Comparison of ENCODE assay signal across 21 mouse cellular contexts in genomic region chr17:48639611-48640010, GRCm38 (mm10).
DNase-seq lines count a peak whose midpoint lies in the region; ATAC-seq lines count a peak whose summit lies in the region.
"Had no signal": no experiment of that assay in that cellular context is flagged by ENCODE, and none has a peak within 500 bp of the region (broad histone marks: within the 10 kb centered on the region; RNA-seq: fewer than 3 reads in every experiment).

No protein-coding gene starts in this region.

- H3K9me3 ChIP-seq in heart, embryonic 10.5 days = no peaks in the 10 kb centered on the region
- H3K9me3 ChIP-seq in megakaryocyte, embryonic 14.5 days = peaks cover 11% of the 10 kb centered on the region; the same call in 1 of the 2 replicates

- no peaks in the 10 kb centered on the region for H3K36me3 ChIP-seq in heart, embryonic 10.5 days
- no peaks in the 10 kb centered on the region for H3K36me3 ChIP-seq in megakaryocyte, embryonic 14.5 days (replicated peaks; ENCODE audit: low read length)
- H3K36me3 ChIP-seq: G1E had no signal

- no peak overlapping the region for H3K27ac ChIP-seq in heart, embryonic 10.5 days

- WGBS in heart, embryonic 10.5 days = 81% methylated on average over 12 of the region's 12 CpGs

- 0 out of 2 replicates have a peak, but pooled peaks cover 3% of the 10 kb centered on the region for H3K27me3 ChIP-seq in heart, embryonic 10.5 days (ENCODE audit: insufficient read depth, poor library complexity, severe bottlenecking)
- H3K27me3 ChIP-seq in megakaryocyte, embryonic 14.5 days (replicated peaks) = no peaks in the 10 kb centered on the region
- H3K27me3 ChIP-seq: CH12.LX had no signal

- H3K4me1 ChIP-seq in heart, embryonic 10.5 days = no peaks in the 10 kb centered on the region
- no peaks in the 10 kb centered on the region for H3K4me1 ChIP-seq in megakaryocyte, embryonic 14.5 days

- DNase-seq in heart, adult 11 months = peak; percentile 60
- DNase-seq in heart, adult 9 months (ENCODE audit: low spot score in 2 of 2) = no peak
- DNase-seq in heart, embryonic 10.5 days (ENCODE audit: low spot score) = peak; percentile 68
- no peak for DNase-seq in heart, adult 18-20 months
- DNase-seq: adrenal gland, adult 2 months; adrenal gland, adult 8-10 months; adrenal gland, postnatal 10 days; adrenal gland, postnatal 14 days; adrenal gland, postnatal 25 days; adrenal gland, postnatal 36 days; B cell, adult 2 months; cerebellum, adult 11 months; cerebellum, adult 11-12 months; cerebellum, adult 18-20 months had no signal

- no peak overlapping the region for H3K4me3 ChIP-seq in heart, embryonic 10.5 days
- H3K4me3 ChIP-seq in megakaryocyte, embryonic 14.5 days (replicated peaks) = peak overlapping the region; percentile 34

- ATAC-seq in megakaryocyte, adult 5-6 weeks (ENCODE audit: poor library complexity, severe bottlenecking) = no peak
- ATAC-seq: activated CD4-positive, CD25-positive, alpha-beta regulatory T cell, adult 4 months; CD4-positive, CD25-positive, alpha-beta regulatory T cell, adult 4 months; Patski had no signal

Comparison
In these comparisons a context has a peak if more than half of its experiments do, and no peak if none do; other contexts are left out.
1. DNase-seq: peak in heart, adult 11 months (single experiment) and heart, embryonic 10.5 days (single experiment); none in heart, adult 9 months (0 of 2) and heart, adult 18-20 months (0 of 2).